Mouse (Mus musculus) embryonic fibroblast, embryonic 13.5 days (primary cell): ENCODE results near the gene Camta1.

ENCODE experiments used
- CTCF ChIP-seq: IDR thresholded peaks from 2 replicates; pipeline ENCODE4 v1.5.1; 2011; ENCODE audit warnings: mild to moderate bottlenecking, control low read depth, low read length, moderate library complexity, borderline replicate concordance; ENCODE audit not compliant: insufficient read depth
- POLR2A ChIP-seq: IDR thresholded peaks from 2 replicates; pipeline ENCODE4 v1.6.1; 2011; ENCODE audit warnings: low read depth, mild to moderate bottlenecking, control low read depth, low read length, moderate library complexity

- no peak for TF ChIP-seq CTCF
- no peak for TF ChIP-seq POLR2A
Observed at GRCm38 (mm10) chr4:151152010-151152409, 709.7 kb downstream of the Camta1 start.
